Mouse (Mus musculus): ENCODE measurements around the gene Stk17b.
"Not testable (repeated sequence)": the region's sequence is repeated elsewhere in the genome, so short reads cannot be mapped to it uniquely, and the experiment has no call there.

The Stk17b gene

DNA sequence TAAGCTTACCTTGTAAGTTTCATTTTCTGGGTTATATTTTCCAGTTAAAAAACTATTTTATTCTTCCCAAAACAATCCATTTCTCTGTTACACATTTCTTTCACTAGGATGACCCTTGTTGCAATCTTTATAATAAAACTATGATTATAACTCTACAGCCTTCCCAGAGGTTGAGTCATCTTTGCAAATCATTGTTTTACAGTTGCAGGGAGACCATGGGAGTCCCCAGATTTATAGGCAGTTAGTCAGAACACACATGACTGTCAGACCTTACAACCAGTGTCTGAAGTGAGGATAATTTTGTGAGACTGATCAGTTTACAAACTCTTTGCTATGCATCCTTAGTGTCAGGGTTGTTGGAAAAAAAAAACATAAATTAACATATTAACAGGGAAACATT lies 63.7 kb downstream of the Stk17b start:
- DNase-seq, result no peak

DNA sequence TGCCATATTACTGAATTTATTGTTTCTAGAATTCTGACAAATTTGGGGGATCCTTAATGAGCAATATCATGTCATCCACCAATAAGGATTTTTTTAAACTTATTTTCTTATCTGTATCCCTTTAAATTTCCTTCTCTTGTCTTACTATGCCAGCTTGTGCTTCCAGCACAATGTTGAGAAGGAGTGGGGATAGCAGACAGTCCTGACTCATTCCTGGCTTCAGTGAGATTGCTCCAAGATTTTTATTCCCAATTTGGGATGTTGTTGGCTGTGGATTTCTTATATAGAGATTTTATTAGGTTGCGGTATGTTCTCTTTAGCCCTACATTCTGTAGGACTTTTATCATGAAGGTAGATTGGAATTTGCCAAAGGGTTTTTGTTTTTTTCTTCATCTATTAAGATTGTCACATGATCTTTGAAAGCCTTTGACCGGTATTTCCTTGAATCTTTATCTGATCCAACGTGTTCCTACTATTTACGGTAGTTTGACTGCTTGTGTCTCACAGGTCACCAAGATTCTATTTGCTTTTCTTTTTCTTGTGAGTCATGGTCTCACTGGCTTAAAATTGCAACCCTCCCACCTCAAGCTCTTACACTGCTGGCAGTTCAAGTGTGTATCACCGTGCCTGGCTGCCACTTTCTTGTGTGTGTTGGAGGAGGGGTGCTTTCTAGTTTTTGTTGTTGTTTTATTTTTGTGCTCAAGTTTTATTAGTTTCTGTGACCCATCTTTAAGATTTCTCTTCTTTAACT lies 64.2 kb downstream of the Stk17b start:
- DNase-seq, result no peak

DNA sequence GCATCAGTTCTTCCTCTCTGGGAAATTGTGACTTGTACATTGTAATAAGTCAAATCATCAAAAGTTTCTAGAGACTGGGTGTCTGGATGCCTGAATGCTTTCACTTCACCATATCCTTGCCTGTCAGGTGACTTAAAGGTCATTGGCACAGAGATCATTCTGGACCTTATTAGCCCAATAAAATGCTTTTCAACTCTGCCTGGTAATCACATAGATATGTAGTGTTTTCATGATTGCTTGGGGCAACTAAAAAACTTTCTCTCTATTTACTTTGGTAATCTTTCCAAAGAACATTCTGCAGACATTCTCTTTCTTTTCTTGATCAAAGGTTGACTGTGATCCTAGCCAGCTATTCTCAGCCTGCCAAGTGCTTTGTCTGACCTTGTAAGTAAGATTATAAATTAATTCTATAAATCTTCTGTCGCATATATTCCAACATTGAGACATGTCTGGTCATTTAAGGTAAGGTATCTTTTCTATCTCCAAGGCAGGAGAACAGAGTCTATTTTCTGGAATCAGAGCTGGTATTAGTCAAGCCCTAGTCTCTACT lies 69.0 kb downstream of the Stk17b start:
- DNase-seq, result no peak

DNA sequence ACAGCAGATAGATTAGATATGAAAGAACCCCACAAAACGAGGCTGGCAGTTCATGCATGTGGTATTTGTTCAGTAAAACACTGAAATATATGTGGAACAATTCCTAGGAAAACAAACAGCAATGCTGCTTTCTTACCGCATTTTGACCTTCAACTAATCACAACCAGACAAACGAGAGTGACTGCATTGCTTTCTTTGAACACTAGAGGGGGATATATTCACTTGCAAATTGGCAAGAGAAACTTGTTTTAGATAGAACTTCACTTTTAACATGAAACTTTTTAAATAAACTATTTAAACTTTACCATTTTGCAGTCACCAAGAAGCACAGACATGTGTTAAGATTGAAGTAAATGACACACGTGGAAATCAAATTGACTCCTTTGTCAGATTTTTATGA lies 69.6 kb downstream of the Stk17b start:
- DNase-seq, result no peak

DNA sequence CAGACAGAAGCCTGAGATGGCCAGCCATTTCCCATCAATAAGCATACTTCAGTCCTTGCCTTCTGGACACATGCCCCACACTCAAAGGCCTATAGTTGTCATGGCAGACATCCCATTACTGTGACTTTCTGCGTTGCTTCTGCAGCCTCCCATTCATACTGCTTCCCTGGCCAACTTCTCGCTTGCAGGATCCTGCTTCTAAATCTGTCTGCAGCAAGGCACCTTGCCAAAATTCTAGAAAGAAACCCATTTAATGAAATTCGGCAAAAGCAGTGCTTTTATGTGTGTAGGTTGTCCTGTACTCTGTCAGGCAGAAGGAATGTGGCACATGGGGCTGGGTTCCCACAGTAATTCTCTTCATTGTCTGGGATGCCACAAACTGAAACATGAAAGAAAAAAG lies 71.6 kb downstream of the Stk17b start:
- not testable (repeated sequence) for DNase-seq

DNA sequence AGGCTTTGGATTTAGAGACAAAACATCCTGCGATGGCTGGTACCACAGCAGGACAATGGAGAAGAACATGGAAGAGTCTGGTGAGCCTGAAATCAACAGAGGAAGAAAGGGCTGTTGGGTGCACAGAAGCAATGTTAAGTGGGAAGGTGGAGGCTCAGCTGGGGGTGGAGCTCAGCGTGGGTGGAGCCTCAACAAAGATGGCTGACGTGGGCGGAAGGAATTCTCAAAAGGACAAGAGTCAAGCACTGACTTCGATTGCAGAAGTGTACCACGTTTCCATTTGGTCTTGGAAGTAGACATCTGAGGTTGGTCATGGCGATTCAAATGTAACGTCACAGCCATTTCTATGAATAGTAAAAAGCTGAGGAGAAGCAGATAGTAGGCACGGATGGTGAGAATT lies 74.0 kb downstream of the Stk17b start:
- no peak for DNase-seq

DNA sequence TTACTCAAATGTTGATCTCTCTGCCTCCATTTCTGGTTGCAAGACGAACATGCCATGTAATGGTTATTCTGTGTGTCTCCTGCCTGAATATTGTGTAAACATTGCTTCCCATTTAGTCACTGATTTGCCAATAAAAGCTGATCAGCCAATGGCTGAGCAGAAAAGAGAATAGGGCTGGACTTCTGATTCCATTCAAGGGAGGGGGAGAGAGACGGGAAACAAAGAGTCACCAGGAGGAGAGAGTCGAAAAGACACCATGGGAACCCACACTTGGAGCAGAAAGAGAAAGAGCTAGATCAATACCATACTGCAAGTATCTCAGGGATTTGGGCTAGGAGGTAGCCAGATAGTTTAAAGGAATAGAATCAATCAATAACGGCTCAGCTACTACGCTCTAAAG lies 75.4 kb downstream of the Stk17b start:
- not testable (repeated sequence) for DNase-seq

DNA sequence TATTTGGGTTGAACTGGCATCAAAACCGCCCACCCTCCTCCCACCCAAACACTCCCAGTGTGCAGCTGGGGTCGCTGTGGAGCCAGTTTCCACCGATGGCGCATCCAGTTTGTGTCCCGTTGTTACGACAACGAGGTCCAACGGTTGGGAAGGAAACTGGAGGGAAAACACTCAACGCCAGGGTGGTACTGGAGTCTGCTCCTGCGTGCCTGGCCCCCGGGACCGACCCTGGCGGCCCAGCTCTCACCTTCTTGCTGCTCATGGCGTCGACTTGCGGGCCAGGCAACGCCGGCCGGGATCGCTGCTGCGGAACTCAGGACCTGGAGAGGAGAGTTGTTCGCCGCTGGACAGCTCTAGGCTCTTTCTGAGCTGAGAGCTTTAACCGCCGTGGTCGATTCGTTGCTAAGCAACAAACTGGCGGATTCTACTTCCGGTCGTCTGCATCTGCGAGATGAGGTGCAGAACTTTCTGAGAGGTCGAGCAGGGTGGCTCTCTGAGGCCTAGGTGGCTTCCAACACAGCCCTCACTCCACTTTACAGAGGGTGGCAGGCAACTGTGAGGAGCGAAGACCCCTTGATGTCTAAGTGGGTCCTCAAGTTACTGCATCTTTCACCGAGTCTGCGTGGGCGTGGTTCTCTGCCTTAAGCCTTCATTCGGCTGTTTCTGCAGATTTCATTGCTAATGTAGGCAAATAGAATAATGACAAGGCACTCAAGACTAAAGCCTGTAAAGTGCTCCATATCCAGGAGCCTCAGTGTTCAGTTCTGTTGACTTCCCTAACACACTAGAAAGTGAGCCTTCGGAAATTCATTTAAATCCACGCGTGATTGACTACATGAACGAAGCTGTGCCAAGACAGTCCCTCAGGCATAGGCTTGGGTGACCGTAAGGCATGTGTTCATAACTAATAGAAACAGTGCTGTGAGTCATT lies 78.3 kb downstream of the Stk17b start, which contains the start of gene Dnah7a:
Gene Dnah7a, minus strand, starts transcription at position 354 of the 931 bp plus-strand sequence.
- DNase-seq, result peak; percentile 55
